Mouse (Mus musculus): ENCODE results near the gene Arid1a.
A peak's percentile ranks its signal among the peaks of the same experiment; 100 is the strongest.
"Not testable (repeated sequence)": the region's sequence is repeated elsewhere in the genome, so short reads cannot be mapped to it uniquely, and the experiment has no call there.

Arid1a gene

GRCm38 (mm10) chr4:133675594-133676016 lies 81.0 kb downstream of the Arid1a start:
- peak; percentile 68 for DNase-seq (ENCODE audit: low read depth, low spot score)

- no peak for DNase-seq (ENCODE audit: low read depth, low spot score)
These were observed 82.3 kb downstream of the Arid1a start for GRCm38 (mm10) chr4:133674331-133674695.

GRCm38 (mm10) chr4:133673666-133674330 lies 82.8 kb downstream of the Arid1a start:
- peak; percentile 51 for DNase-seq (ENCODE audit: low read depth, low spot score)

GRCm38 (mm10) chr4:133672845-133673647 lies 83.5 kb downstream of the Arid1a start:
- DNase-seq (ENCODE audit: low read depth, low spot score): peak; percentile 56

DNA sequence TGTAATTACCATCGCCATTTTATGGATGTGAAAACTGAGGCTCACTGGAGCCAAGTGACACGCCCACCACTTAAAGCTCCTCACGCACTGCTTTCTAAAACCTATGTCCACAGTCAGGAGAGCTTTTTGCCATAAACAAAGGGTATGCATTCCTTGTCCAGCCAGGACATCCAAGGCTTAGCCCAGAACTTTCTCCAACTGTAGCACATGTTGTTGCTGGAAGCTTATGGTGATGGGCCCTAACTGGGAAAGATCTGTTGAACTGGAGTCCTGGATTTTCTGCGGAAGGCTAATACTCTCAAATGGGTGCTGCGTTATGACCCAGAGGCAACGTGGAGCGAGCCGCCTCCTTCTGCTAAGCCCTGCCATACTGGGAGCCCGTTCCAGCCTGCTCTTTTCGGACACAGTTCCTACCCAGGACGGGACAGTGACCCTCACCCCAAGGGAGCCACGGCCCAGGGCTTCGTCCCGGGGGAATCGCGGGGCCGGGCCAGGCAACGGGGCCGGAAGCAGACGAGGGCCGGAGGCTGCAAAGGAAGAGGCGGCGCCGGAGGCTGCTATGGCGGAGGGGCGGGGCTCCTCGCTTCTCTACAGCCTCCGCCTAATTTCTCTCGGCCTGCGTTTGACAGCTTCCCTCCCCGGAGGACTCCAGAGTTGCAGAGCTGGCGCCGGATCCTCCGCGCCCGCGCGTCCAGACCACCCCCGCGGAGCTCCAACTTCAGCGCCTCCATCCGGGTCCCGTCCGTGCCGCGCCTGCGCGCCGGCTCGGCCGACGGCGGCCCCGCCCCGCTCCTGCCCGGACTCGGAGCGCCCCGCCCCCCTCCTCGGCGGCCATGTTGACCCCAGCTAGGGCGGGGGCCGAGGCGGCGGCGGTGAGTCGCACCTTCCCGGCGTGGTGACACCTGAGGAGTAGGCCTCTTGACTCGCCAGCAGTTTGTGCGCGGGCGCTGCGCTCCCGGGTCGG lies 84.4 kb downstream of the Arid1a start, which contains the start of gene Pigv:
TSS of gene Pigv (minus strand) at position 767 of the 964 bp plus-strand sequence.
- DNase-seq (ENCODE audit: low read depth, low spot score): peak; percentile 83

- DNase-seq (ENCODE audit: low read depth, low spot score): peak; percentile 82
These were observed 85.2 kb downstream of the Arid1a start for GRCm38 (mm10) chr4:133671184-133671880.

DNA sequence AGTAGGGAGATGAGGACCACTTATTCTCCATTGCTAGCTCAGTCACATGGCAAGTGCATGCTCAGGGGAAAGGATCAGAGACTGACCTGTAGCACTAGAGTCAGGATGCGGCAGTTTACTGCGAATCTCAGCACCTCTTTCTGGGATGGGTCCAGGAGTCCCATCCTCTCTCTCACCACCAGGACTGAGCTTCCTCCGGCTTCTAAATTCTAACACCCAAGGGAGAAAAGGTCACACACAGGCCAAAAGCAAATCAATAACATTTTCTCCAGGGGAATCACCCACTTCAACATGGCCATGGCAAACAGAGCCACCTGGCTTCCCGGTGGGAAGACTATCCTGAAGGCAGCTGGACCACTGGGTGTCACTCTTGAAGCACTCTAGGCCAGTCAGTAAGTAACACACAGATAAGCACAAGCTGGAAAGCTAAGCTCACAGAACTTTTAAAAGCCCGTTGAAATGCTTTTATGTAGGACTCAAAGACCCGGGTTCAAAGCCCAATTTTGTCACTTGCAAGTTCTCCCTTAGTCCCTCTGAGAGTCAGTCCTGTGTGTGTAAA lies 86.8 kb downstream of the Arid1a start:
- DNase-seq (ENCODE audit: low read depth, low spot score): no peak

DNA sequence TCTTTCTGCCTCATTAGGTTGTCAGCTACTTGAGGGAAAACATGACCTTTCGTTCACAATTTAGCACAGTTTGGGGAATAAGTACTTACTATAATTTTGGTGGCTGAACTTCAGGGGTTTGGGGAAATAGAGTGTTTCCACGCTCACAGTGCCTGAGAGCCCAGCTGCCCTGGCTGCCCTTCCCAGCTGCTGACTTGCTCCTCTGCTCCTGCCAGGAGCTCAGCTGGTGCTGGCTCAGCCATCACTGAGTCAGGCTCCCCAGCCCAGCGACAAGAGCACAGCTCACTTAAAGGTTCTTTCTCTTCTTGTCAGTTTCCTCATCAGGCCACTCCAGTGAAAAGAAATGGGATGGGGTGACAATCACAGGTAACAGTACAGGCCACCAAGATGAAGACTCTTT lies 88.0 kb downstream of the Arid1a start:
- peak; percentile 83 for DNase-seq (ENCODE audit: low read depth, low spot score)

DNA sequence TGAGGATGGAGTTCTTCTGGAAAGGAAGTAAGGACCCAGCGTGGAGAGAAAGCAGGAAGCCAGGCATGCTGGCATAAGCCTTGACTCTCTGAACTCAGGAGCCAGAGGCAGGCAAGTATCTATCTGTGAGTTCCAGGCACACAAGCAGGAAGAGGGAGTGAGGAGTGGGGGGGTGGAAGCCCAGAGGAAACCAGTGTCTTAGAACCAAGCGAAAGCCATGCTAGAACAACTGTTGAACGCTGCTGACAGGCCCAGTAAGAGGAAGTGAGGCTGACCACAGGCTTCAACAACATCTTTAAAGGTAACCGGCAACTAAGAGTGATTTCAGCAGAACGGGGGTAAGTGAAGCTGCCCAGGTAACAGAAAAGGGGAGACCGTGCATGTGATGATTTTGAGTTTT lies 90.4 kb downstream of the Arid1a start:
- DNase-seq (ENCODE audit: low read depth, low spot score): peak; percentile 32

DNA sequence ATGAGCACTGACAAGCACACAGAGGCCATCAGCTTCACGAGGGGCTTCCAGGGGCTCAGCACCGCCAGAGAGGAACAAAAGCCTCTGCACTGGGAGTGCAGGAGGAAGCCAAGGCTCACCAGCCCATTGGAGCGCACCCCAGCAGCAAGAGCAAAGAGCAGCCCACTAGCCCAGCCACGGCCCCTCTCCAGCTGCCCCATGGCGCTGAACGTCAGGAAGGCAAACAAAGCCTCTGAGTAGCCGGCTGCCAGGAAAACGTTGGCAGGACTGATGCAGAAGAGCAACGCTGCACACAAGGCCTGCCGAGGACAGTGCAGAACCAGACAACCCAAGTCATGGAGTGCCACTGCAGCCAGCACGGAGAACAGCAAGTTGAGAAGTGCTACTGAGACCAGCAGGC lies 91.5 kb downstream of the Arid1a start:
- no peak for DNase-seq (ENCODE audit: low read depth, low spot score)

DNA sequence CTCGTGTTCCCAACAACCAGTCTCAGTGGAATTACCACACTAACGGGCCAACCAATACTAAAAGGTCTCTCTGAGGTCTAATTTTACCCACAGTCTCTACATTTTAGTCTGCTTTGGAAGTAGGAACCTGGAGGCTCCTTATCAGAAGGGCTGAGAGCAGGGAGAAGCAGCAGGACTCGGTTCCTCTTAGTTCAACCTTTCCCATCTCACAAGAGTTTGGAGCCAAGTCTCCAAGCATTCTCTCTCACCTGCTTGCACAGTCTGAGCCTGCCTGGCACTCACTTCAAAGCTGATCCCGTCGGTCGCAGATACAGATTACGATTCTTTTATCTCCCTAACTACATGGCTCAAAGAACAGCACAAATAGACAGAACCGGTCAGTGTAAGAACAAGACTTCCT lies 93.6 kb downstream of the Arid1a start:
- no peak for DNase-seq (ENCODE audit: low read depth, low spot score)

- DNase-seq (ENCODE audit: low read depth, low spot score): no peak
These were observed 94.1 kb downstream of the Arid1a start for GRCm38 (mm10) chr4:133662421-133662820.

DNA sequence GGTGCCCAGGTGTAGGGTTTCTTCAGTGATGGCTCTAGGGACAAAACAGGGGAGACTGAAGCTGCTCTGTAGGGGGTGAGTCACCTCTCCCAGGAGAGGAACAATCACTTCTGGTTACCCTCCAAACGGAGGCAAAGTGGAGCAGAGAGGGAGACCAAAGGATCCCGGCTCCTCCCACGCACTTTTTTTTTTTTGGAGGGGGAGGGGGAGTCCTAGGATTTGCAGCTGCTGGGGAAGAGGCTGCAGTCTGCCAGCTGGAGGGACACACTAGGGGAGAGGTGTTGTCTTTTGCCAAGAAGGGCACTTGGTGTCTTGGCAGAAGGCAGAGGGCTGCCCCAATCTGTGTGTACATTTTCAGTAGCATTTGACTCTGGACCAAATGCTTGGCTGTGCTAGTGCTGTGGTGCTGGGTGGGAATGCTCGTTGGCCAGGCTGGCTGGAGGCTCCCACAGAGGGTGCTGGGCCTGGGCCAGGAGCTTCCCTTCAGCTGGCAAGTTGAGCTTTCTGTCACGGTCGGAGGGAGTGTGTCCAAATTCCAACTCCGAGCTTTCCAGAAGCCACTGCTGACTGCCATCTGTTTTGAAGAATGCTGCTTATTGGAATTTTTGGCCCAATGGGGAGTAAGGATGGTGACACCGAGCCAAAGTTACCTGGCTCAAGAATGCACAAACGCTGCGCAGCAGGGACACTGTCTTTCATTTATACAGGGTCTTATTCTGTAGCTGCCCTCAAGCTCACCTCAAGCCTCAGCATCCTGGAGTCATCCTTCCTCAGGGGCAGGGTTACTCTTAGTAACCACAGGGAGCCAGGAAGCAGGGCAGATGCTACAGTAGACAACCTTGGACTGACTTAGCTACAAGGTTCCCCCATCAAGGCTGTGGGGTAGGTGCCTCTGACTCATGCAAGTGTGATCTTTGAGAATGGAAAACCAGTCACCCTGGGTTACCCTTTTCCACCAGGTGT lies 96.1 kb downstream of the Arid1a start:
- DNase-seq (ENCODE audit: low read depth, low spot score): peak; percentile 81

DNA sequence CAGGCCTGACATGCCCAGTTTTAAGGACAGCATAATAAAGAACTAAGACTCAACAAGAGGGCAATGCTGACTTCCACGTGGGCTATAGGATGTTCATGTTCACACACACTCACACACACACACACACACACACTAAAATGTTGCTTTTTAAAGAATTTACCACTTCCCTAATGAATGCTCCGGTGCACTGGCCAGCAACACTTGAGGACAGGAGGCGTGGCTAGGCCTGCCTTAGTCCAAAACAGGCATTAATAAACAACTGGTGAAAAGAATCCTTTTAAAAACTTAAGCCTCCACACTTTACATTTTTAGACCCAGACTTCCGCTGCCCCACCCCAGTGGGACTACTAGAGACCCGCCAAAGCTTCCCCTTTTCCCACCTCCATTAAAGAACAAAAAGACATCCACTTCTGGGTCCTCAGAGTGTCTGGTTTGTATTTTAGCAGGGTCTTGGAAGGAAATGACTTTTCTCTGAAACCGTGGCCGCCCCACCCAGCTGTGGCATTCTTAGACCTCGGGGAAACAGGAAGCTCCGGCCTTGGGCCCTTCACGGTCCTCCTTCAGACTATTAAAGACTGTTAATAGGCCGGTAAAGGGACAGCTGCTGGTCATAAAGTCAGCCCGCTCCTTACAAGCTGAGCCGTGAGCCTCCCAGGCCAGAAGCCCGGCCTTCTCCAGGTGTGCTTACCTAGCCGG lies 96.9 kb downstream of the Arid1a start:
- peak; percentile 61 for DNase-seq (ENCODE audit: low read depth, low spot score)

DNA sequence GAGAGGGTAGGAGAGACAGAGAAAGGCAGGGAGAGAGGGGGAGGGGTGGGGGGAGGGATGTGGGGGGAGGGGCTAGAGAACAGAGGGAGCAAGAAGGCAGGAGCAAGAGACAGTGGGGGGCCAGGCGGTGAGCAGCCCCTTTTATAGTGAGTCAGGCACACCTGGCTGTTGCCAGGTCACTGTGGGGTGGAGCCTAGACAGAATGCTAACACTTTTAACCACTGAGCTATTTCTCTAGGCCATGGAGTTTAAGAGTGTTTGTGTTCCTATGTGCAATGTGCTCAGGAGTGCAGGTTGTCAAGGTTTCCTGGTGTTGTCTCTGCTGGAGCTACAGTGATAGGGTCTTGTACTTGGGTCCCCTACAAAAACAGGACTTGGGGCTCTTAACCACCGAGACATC lies 97.8 kb downstream of the Arid1a start:
- no peak for DNase-seq (ENCODE audit: low read depth, low spot score)

DNA sequence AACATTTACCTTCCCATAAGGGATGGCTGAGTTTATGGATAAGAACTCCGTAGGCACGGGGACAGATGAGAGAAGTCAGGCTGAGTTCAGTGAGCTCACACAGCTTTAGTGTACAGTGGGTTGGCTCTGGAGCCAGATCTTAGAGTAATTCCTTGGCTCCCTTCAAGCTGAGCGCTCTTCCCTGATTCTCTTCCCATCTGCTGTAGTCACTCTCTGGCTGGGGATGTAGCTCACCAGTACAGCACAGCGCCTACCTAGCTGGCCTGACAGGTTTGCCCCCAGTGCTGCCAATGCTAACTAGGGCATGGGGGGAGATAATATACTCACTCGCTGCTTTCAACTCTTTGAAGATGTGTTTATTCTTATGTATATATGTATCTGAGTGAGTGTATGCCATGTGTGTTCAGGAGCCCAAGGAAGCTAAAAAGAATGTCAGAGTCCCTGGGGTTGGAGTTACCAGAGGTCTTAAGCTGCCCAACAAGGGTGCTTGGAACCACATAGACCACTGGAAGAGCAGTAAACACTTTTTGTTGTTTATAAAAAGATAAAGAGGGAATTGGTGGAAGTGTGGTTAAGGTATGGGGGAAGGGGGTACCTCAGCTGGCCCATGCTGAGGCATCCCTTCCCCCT lies 98.6 kb downstream of the Arid1a start:
- DNase-seq (ENCODE audit: low read depth, low spot score): no peak

- DNase-seq (ENCODE audit: low read depth, low spot score): no peak
These were observed 99.6 kb downstream of the Arid1a start for GRCm38 (mm10) chr4:133656997-133657396.

DNA sequence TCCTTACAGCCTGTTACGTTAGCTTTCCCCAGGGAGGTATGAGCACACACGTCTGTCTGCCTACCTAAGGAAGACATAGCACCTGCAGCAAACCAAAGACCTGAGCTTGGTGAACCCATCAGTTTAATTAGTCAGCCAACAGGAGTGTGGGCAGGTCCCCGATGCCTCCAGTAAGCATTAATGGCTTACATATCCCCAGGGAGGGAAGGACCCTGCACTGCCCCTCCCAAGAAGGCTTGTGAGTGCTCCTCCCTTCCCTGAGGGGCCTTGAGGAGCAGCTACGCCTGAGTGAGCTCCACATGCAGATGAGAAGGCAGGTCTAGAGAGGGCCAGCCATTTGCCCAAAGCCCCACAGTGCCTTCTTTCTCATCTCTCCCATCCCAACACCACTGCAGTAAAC lies 100.3 kb downstream of the Arid1a start:
- no peak for DNase-seq (ENCODE audit: low read depth, low spot score)

- DNase-seq (ENCODE audit: low read depth, low spot score): not testable (repeated sequence)
These were observed 102.5 kb downstream of the Arid1a start for GRCm38 (mm10) chr4:133654070-133654469.
